Mouse (Mus musculus): ENCODE data around the gene Slc9a2. TPM values are rescaled to one million over a fixed set of nuclear protein-coding genes. Genes with fewer than 3 reads are reported as not detected.

Gene Slc9a2
- polyA plus RNA-seq, 1 experiment from 2014 or later, result 0.96 TPM

DNA sequence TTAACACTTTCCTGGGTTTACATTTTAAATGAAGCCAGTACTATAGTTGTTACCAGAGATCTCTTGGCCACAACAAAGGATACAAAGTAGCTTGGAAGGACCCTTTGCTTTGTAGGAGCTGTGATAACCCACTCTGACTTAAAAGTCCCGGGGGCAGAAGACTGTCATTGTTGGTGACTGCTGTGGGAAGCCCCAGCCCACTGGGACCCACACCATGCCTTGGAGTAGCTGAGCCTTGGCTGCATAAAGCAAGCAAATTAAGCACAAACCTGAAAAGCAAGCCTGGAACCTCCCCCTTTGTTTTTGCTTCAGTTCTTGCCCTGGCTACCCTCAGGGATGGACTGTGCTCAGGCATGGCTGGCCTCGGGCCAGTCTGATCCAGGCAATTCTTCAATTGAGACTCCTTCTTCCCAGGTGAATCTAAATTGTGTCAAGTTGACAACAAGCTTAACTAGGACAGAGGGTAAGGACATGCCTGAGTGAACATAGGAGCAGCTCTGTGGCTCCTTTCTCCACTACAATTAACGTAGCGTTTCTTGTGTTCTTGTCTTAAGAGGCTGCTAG lies 89.0 kb downstream of the Slc9a2 start:
- no peak for ATAC-seq (replicated peaks; ENCODE audit: extremely low read depth, insufficient read depth, low FRiP score)
- WGBS, result 73% methylated on average over 4 of the region's 4 CpGs
- H3K27me3 ChIP-seq (ENCODE audit: control insufficient read depth, insufficient read depth, low read length), result no peaks in the 10 kb centered on the region

DNA sequence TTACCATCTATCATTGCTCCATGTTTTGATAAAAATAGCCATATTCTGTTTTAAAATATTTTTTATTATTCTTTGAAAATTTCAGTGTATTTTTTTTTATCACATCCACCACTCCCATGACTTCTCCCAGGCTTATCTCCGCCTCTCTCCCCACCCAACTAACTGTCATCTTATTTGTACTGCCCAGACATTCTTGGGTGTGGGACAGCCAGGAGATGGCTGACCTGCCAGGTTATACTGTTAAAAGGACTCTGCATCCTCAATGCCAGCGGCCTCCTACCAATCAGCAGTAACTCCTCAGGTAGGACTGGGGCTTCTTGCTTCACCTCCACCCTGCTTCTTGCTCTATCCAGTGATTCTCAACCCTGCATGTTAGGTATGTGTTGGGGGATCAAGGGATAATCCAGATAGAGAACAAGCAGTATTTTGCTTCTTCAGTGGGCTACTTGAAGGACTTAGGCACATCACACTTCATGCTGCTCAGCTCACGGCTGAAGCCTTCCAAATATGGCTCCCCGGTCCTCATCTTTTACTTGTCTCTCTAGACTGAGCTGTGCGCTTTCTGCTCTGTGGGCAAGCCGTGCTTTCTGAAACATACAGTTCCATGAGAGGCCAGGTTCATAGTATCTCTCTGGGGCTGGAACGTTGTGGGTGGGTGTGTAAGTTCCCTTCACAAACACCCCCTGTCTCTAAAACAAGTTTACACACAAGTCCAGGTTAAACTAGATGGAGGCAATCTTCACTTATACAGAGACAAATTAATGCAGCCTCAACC lies 91.0 kb downstream of the Slc9a2 start:
- H3K4me1 ChIP-seq (ENCODE audit: control insufficient read depth, insufficient read depth, low read length), result no peaks in the 10 kb centered on the region
- H3K27me3 ChIP-seq (ENCODE audit: control insufficient read depth, insufficient read depth, low read length), result no peaks in the 10 kb centered on the region
- WGBS, result 83% methylated on average over 7 of the region's 7 CpGs
- no peak overlapping the region for H3K27ac ChIP-seq (ENCODE audit: low read length)
- H3K9me3 ChIP-seq (replicated peaks; ENCODE audit: control insufficient read depth, low read length), result no peaks in the 10 kb centered on the region
- H3K4me3 ChIP-seq (ENCODE audit: low read length), result no peak overlapping the region
- H3K4me2 ChIP-seq (ENCODE audit: low read depth, low read length), result no peak overlapping the region
- H3K36me3 ChIP-seq (ENCODE audit: control insufficient read depth, insufficient read depth), result peaks cover 6% of the 10 kb centered on the region; the same call in 1 of the 2 replicates
- H3K9ac ChIP-seq (ENCODE audit: low read length), result no peak overlapping the region
- no peak for ATAC-seq (replicated peaks; ENCODE audit: extremely low read depth, insufficient read depth, low FRiP score)

More for the DNA sequence above, 89.0 kb downstream of the Slc9a2 start:
- Histone ChIP-seq H3K27ac (ENCODE audit: low read length) (no peak overlapping the region), H3K9me3 (replicated peaks; ENCODE audit: control insufficient read depth, low read length) (no peaks in the 10 kb centered on the region), H3K4me2 (ENCODE audit: low read depth, low read length) (no peak overlapping the region), H3K36me3 (ENCODE audit: control insufficient read depth, insufficient read depth) (peaks cover 6% of the 10 kb centered on the region; the same call in 1 of the 2 replicates), H3K4me3 (ENCODE audit: low read length) (no peak overlapping the region), H3K4me1 (ENCODE audit: control insufficient read depth, insufficient read depth, low read length) (no peaks in the 10 kb centered on the region), H3K9ac (ENCODE audit: low read length) (no peak overlapping the region)

DNA sequence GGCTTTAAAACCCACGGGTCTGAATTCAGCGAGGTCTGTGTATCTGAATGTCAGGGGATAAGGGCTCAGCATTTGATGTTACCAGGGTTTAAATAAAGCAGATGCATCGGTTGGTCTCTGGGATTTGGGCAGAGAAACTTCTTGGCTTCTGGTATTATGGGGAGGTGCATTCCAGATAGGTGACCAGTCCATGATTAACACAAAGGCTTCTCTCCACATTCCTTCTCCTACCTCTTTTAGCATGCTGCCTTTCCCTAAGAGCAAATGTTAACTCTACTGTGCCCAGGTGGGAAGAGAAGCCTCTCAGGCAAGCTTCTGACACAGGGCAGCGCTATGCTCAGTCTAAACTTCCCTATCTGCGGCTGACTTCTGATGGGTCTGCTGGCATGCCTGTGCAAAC lies 92.9 kb downstream of the Slc9a2 start:
- WGBS, result 74% methylated on average over 5 of the region's 5 CpGs
- no peak overlapping the region for H3K4me2 ChIP-seq (ENCODE audit: low read depth, low read length)

DNA sequence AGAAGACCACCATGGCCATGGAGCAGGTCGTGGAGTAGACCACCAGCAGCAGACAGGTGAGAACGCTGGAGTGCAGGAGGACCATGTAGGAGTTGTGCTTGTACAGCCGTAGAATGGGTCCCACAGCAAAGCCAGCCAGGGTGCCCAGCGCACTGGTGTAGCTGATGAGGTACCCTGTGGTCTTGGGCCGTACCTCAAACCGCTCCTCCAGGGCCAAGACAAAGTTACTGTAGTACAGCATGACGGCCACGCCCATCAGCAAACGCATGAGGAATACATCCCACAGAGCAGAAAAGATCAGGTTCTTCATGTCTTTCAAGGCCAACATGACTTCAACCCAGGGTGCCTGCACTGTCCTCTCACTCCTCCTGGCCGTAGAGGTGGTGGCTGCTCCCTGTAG lies 93.7 kb downstream of the Slc9a2 start:
- no peak overlapping the region for H3K4me2 ChIP-seq (ENCODE audit: low read depth, low read length)
- H3K9me3 ChIP-seq (replicated peaks; ENCODE audit: control insufficient read depth, low read length), result peaks cover 7% of the 10 kb centered on the region
- H3K27me3 ChIP-seq (ENCODE audit: control insufficient read depth, insufficient read depth, low read length), result no peaks in the 10 kb centered on the region
- 92% methylated on average over 10 of the region's 10 CpGs for WGBS
- H3K36me3 ChIP-seq (ENCODE audit: control insufficient read depth, insufficient read depth), result peaks cover 13% of the 10 kb centered on the region
- no peak overlapping the region for H3K4me3 ChIP-seq (ENCODE audit: low read length)
- no peak overlapping the region for H3K27ac ChIP-seq (ENCODE audit: low read length)
- no peak for ATAC-seq (replicated peaks; ENCODE audit: extremely low read depth, insufficient read depth, low FRiP score)
- H3K9ac ChIP-seq (ENCODE audit: low read length), result no peak overlapping the region
- H3K4me1 ChIP-seq (ENCODE audit: control insufficient read depth, insufficient read depth, low read length), result no peaks in the 10 kb centered on the region

More for the DNA sequence above, 92.9 kb downstream of the Slc9a2 start:
- no peaks in the 10 kb centered on the region for H3K9me3 ChIP-seq (replicated peaks; ENCODE audit: control insufficient read depth, low read length)
- ATAC-seq (replicated peaks; ENCODE audit: extremely low read depth, insufficient read depth, low FRiP score), result no peak
- H3K9ac ChIP-seq (ENCODE audit: low read length), result no peak overlapping the region
- peaks cover 6% of the 10 kb centered on the region; the same call in 1 of the 2 replicates for H3K36me3 ChIP-seq (ENCODE audit: control insufficient read depth, insufficient read depth)
- no peaks in the 10 kb centered on the region for H3K4me1 ChIP-seq (ENCODE audit: control insufficient read depth, insufficient read depth, low read length)
- H3K27me3 ChIP-seq (ENCODE audit: control insufficient read depth, insufficient read depth, low read length), result no peaks in the 10 kb centered on the region
- H3K27ac ChIP-seq (ENCODE audit: low read length), result no peak overlapping the region
- no peak overlapping the region for H3K4me3 ChIP-seq (ENCODE audit: low read length)

DNA sequence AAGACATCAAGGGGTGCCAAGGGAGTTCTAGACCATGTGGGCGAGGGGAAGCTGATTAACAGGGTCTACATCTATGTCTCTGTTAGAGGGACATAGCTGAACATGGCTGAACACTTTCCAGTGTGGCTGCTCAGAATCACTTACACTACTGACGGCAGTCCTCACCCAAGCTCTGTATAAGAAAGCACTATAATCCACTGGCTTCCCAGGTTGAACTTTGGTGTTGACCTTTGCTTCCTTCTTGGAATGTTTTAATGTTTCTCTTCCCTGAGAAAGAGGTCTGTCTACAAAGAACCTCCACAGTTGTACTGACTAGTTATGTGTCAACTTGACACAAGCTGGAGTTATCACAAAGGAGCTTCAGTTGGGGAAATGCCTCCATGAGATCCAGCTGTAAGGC lies 95.7 kb downstream of the Slc9a2 start:
- WGBS, result 68% methylated on average over 2 of the region's 2 CpGs

DNA sequence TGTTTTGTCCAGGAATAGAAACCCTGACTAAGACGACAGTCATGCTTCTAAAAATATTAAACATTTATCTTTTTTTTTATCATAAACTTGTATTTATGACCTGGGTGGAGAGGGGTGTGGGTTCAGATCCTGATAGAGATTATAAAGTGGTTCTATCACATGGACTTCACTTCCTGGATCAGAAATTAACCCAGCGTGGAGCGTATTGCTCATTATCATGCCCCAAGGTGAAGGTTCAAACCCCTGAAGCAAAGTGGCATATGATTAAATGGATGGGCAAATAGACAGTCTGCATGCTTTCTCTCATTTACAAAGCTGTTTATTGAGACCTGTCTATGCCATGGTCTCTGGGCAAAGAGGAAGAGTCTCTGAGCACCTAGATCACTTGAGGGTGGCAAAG lies 96.4 kb downstream of the Slc9a2 start:
- Histone ChIP-seq H3K4me2 (ENCODE audit: low read depth, low read length) (no peak overlapping the region), H3K9ac (ENCODE audit: low read length) (no peak overlapping the region), H3K4me3 (ENCODE audit: low read length) (no peak overlapping the region), H3K27ac (ENCODE audit: low read length) (no peak overlapping the region), H3K27me3 (ENCODE audit: control insufficient read depth, insufficient read depth, low read length) (no peaks in the 10 kb centered on the region), H3K4me1 (ENCODE audit: control insufficient read depth, insufficient read depth, low read length) (no peaks in the 10 kb centered on the region), H3K9me3 (replicated peaks; ENCODE audit: control insufficient read depth, low read length) (peaks cover 10% of the 10 kb centered on the region), H3K36me3 (ENCODE audit: control insufficient read depth, insufficient read depth) (peaks cover 23% of the 10 kb centered on the region)
- WGBS, result 83% methylated on average over 3 of the region's 3 CpGs
- ATAC-seq (replicated peaks; ENCODE audit: extremely low read depth, insufficient read depth, low FRiP score), result no peak

More for the DNA sequence above, 95.7 kb downstream of the Slc9a2 start:
- Histone ChIP-seq H3K9ac (ENCODE audit: low read length) (no peak overlapping the region), H3K4me1 (ENCODE audit: control insufficient read depth, insufficient read depth, low read length) (no peaks in the 10 kb centered on the region), H3K9me3 (replicated peaks; ENCODE audit: control insufficient read depth, low read length) (peaks cover 10% of the 10 kb centered on the region), H3K4me2 (ENCODE audit: low read depth, low read length) (no peak overlapping the region), H3K36me3 (ENCODE audit: control insufficient read depth, insufficient read depth) (peaks cover 23% of the 10 kb centered on the region), H3K4me3 (ENCODE audit: low read length) (no peak overlapping the region), H3K27me3 (ENCODE audit: control insufficient read depth, insufficient read depth, low read length) (no peaks in the 10 kb centered on the region), H3K27ac (ENCODE audit: low read length) (no peak overlapping the region)
- ATAC-seq (replicated peaks; ENCODE audit: extremely low read depth, insufficient read depth, low FRiP score), result no peak

DNA sequence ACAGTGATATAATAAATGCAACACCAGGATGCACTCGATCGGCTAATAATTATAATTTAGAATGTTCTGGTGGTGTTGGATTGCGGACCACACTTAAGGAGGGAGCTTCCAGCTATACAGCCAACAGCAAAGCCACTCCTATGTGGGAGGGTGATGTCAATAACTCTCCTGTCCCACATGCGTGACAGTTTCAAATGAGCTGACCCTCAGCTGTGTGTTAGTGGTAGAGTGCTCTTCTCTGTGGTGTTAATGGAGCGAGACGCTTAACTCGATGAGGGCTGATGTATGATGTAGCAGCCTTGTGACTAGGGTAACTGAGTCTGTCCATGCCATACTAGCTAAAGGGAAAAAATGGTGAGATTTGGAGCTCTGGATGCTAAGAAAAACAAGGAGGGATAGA lies 103.1 kb downstream of the Slc9a2 start:
- ATAC-seq (replicated peaks; ENCODE audit: extremely low read depth, insufficient read depth, low FRiP score), result no peak
- no peak overlapping the region for H3K4me2 ChIP-seq (ENCODE audit: low read depth, low read length)
- H3K27me3 ChIP-seq (ENCODE audit: control insufficient read depth, insufficient read depth, low read length), result no peaks in the 10 kb centered on the region
- 90% methylated on average over 7 of the region's 7 CpGs for WGBS
- H3K9me3 ChIP-seq (replicated peaks; ENCODE audit: control insufficient read depth, low read length), result peaks cover 9% of the 10 kb centered on the region
- H3K9ac ChIP-seq (ENCODE audit: low read length), result no peak overlapping the region
- no peak overlapping the region for H3K27ac ChIP-seq (ENCODE audit: low read length)
- peaks cover 16% of the 10 kb centered on the region for H3K36me3 ChIP-seq (ENCODE audit: control insufficient read depth, insufficient read depth)
- H3K4me3 ChIP-seq (ENCODE audit: low read length), result no peak overlapping the region
- H3K4me1 ChIP-seq (ENCODE audit: control insufficient read depth, insufficient read depth, low read length), result no peaks in the 10 kb centered on the region

DNA sequence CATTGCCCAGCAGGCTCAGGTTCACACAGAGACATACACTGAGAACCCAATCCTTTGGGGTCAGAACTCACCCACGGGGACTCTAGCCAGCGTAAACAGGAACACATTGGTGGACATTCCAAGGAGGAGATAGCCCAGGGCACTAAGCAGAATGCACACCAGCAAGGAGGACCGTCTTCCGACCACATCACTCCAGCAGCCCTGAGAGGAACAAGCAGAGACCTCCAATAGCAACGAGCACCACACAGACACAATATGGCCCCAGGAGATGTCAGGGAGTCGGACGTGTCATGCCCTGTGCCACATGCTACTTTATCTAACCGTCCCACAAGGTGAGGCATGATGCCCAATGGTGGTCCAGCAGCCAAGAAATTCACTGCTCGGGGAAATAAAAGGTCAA lies 103.9 kb downstream of the Slc9a2 start:
- no peak for ATAC-seq (replicated peaks; ENCODE audit: extremely low read depth, insufficient read depth, low FRiP score)
- no peak overlapping the region for H3K4me3 ChIP-seq (ENCODE audit: low read length)
- H3K4me2 ChIP-seq (ENCODE audit: low read depth, low read length), result no peak overlapping the region
- peaks cover under 1% of the 10 kb centered on the region; the same call in 1 of the 2 replicates for H3K9me3 ChIP-seq (replicated peaks; ENCODE audit: control insufficient read depth, low read length)
- H3K9ac ChIP-seq (ENCODE audit: low read length), result no peak overlapping the region
- WGBS, result 86% methylated on average over 9 of the region's 9 CpGs
- no peak overlapping the region for H3K27ac ChIP-seq (ENCODE audit: low read length)
- H3K4me1 ChIP-seq (ENCODE audit: control insufficient read depth, insufficient read depth, low read length), result no peaks in the 10 kb centered on the region; the same call in 1 of the 2 replicates
- H3K27me3 ChIP-seq (ENCODE audit: control insufficient read depth, insufficient read depth, low read length), result no peaks in the 10 kb centered on the region
- peaks cover 7% of the 10 kb centered on the region for H3K36me3 ChIP-seq (ENCODE audit: control insufficient read depth, insufficient read depth)

DNA sequence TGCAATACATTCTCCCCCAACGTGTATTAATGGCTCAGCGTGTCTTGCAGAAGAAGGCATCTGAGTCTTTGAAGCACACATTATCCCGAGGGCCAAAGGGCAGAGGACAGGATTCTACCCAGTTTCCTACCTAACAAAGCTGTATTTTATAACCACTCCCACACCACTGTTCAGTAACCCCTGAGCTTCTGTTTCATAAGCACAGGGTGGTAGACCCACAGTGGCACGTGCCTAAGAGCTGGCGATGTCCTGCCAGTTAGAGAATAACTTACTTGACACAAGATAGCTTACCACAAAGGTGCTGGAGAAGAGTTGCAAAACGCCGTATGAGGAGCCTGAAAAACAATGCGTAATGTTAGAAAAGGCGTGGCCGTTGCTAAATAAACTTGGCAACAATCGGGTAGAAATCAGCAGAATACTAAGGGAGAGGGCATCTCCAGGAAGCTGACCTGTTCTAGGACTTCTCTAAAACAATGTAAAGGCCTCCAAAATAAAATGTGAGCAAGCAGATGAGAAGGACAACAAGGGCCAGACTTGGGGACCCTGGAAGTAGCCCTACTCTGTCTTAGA lies 105.6 kb downstream of the Slc9a2 start:
- Histone ChIP-seq H3K4me2 (ENCODE audit: low read depth, low read length) (no peak overlapping the region), H3K9me3 (replicated peaks; ENCODE audit: control insufficient read depth, low read length) (no peaks in the 10 kb centered on the region), H3K4me3 (ENCODE audit: low read length) (no peak overlapping the region), H3K9ac (ENCODE audit: low read length) (no peak overlapping the region), H3K27me3 (ENCODE audit: control insufficient read depth, insufficient read depth, low read length) (no peaks in the 10 kb centered on the region), H3K4me1 (ENCODE audit: control insufficient read depth, insufficient read depth, low read length) (peaks cover 7% of the 10 kb centered on the region), H3K36me3 (ENCODE audit: control insufficient read depth, insufficient read depth) (no peaks in the 10 kb centered on the region), H3K27ac (ENCODE audit: low read length) (no peak overlapping the region)
- no peak for ATAC-seq (replicated peaks; ENCODE audit: extremely low read depth, insufficient read depth, low FRiP score)
- WGBS, result 83% methylated on average over 11 of the region's 11 CpGs
